Mouse (Mus musculus) CH12.LX (cell line): Measurements from ENCODE around the gene Fpgs. TPM values are rescaled to one million over a fixed set of nuclear protein-coding genes. Genes with fewer than 3 reads are reported as not detected.

ENCODE experiments used
- DNase-seq: peaks from one replicate; pipeline ENCODE4 v3.0.0-alpha.2; 2013; ENCODE audit errors: extremely low read depth
- H3K27ac ChIP-seq: 2 replicates; pipeline ENCODE4 v1.5.1; 2012; ENCODE audit warnings: low read depth, mild to moderate bottlenecking, control low read depth, moderate library complexity; ENCODE audit not compliant: insufficient read depth
- H3K27me3 ChIP-seq: replicated peaks from 2 replicates; pipeline ENCODE3; 2012; ENCODE audit warnings: inconsistent platforms
- H3K36me3 ChIP-seq, 2 experiments: replicated peaks in 1 of 2; 2 replicates each; pipeline versions ENCODE3 to v1.6.1; 2012; ENCODE audit warnings: inconsistent platforms in 1 of 2, low read length in 1 of 2, mild to moderate bottlenecking in 1 of 2, mixed read lengths in 1 of 2, moderate library complexity in 1 of 2; ENCODE audit not compliant: control insufficient read depth in 1 of 2, insufficient read depth in 1 of 2
- H3K4me1 ChIP-seq, 2 experiments: 2 replicates each; pipeline ENCODE4 v1.6.1; 2012; ENCODE audit warnings: inconsistent platforms in 1 of 2, moderate library complexity in 1 of 2; ENCODE audit not compliant: insufficient read depth in 2 of 2, control insufficient read depth in 1 of 2
- H3K4me2 ChIP-seq: 2 replicates; pipeline ENCODE4 v1.6.1; 2012; ENCODE audit warnings: low read depth, mild to moderate bottlenecking, control low read depth; ENCODE audit not compliant: poor library complexity, insufficient read depth, severe bottlenecking
- H3K4me3 ChIP-seq, 3 experiments: fragments of 150-350 bp in 1 of 3; sonication (generic) in 1 of 3; replicated peaks in 1 of 3; 2 replicates each; pipeline versions ENCODE3 to v1.5.1; 2011 to 2012; ENCODE audit warnings: low read depth in 2 of 3, low read length in 2 of 3, mild to moderate bottlenecking in 2 of 3, moderate library complexity in 2 of 3, control low read depth in 1 of 3, improper control_type of control experiment in 1 of 3, inconsistent platforms in 1 of 3, mixed read lengths in 1 of 3; ENCODE audit not compliant: poor library complexity in 1 of 3
- H3K79me2 ChIP-seq: replicated peaks from 2 replicates; pipeline ENCODE4 v1.6.1; 2012; ENCODE audit warnings: mild to moderate bottlenecking, moderate library complexity; ENCODE audit not compliant: control insufficient read depth, poor library complexity, insufficient read depth, severe bottlenecking; ENCODE audit errors: extremely low read depth
- H3K9ac ChIP-seq: 2 replicates; pipeline ENCODE4 v1.6.1; 2012; ENCODE audit warnings: low read depth, mild to moderate bottlenecking, control low read depth, moderate library complexity; ENCODE audit not compliant: insufficient read depth
- H3K9me3 ChIP-seq: replicated peaks from 2 replicates; pipeline ENCODE3; 2012; ENCODE audit warnings: low read length, inconsistent platforms, mixed read lengths
- BHLHE40 ChIP-seq: IDR thresholded peaks from 2 replicates; pipeline ENCODE4 v1.6.1; 2011; ENCODE audit warnings: mild to moderate bottlenecking, low read depth, low read length, improper control_type of control experiment
- CTCF ChIP-seq, 2 experiments: IDR thresholded peaks in 1 of 2; conservative IDR thresholded peaks in 1 of 2; 2 replicates each; pipeline ENCODE4 v1.5.1; 2011 to 2012; ENCODE audit warnings: low read depth in 2 of 2, low read length in 2 of 2, improper control_type of control experiment in 1 of 2, inconsistent platforms in 1 of 2, mild to moderate bottlenecking in 1 of 2, moderate library complexity in 1 of 2
- EP300 ChIP-seq: IDR thresholded peaks from 2 replicates; pipeline ENCODE4 v1.6.1; 2011; ENCODE audit warnings: low read length, improper control_type of control experiment
- ETS1 ChIP-seq: conservative IDR thresholded peaks from 2 replicates; pipeline ENCODE4 v1.6.1; 2012; ENCODE audit warnings: low read depth, mild to moderate bottlenecking, inconsistent platforms, low read length, improper control_type of control experiment, moderate library complexity
- GABPA ChIP-seq: IDR thresholded peaks from 2 replicates; pipeline ENCODE4 v1.6.1; 2012; ENCODE audit warnings: low read depth, low read length, improper control_type of control experiment, inconsistent platforms; ENCODE audit not compliant: insufficient replicate concordance
- IRF4 ChIP-seq: IDR thresholded peaks from 2 replicates; pipeline ENCODE4 v1.6.1; 2014; ENCODE audit warnings: low read depth, mild to moderate bottlenecking, inconsistent platforms, low read length, improper control_type of control experiment
- JUN ChIP-seq: IDR thresholded peaks from 2 replicates; pipeline ENCODE4 v1.6.1; 2011; ENCODE audit warnings: low read depth, mild to moderate bottlenecking, low read length, improper control_type of control experiment, moderate library complexity; ENCODE audit not compliant: insufficient read depth
- JUND ChIP-seq: conservative IDR thresholded peaks from 2 replicates; pipeline ENCODE4 v1.6.1; 2011; ENCODE audit warnings: low read depth, low read length, improper control_type of control experiment
- KAT2A ChIP-seq: IDR thresholded peaks from 2 replicates; pipeline ENCODE4 v1.6.1; 2012; ENCODE audit warnings: low read length, improper control_type of control experiment, inconsistent platforms; ENCODE audit not compliant: insufficient replicate concordance
- MAFK ChIP-seq: IDR thresholded peaks from 2 replicates; pipeline ENCODE4 v1.6.1; 2011; ENCODE audit warnings: low read length, improper control_type of control experiment; ENCODE audit not compliant: insufficient replicate concordance
- MAX ChIP-seq: IDR thresholded peaks from 2 replicates; pipeline ENCODE4 v1.6.1; 2011; ENCODE audit warnings: low read length, improper control_type of control experiment
- MAZ ChIP-seq: IDR thresholded peaks from 2 replicates; pipeline ENCODE4 v1.6.1; 2012; ENCODE audit warnings: low read depth, mild to moderate bottlenecking, inconsistent platforms, low read length, improper control_type of control experiment, moderate library complexity
- MEF2A ChIP-seq: IDR thresholded peaks from 2 replicates; pipeline ENCODE4 v1.6.1; 2014; ENCODE audit warnings: low read depth, mild to moderate bottlenecking, inconsistent platforms, low read length, improper control_type of control experiment, borderline replicate concordance
- MXI1 ChIP-seq: IDR thresholded peaks from 2 replicates; pipeline ENCODE4 v1.6.1; 2011; ENCODE audit warnings: mild to moderate bottlenecking, low read depth, low read length, improper control_type of control experiment
- MYC ChIP-seq: IDR thresholded peaks from 2 replicates; pipeline ENCODE4 v1.6.1; 2011; ENCODE audit warnings: low read depth, mild to moderate bottlenecking, improper control_type of control experiment, low read length
- NELFE ChIP-seq: IDR thresholded peaks from 2 replicates; pipeline ENCODE4 v1.6.1; 2011; ENCODE audit warnings: low read depth, low read length, improper control_type of control experiment
- NRF1 ChIP-seq: IDR thresholded peaks from 2 replicates; pipeline ENCODE4 v1.6.1; 2014; ENCODE audit warnings: low read depth, mild to moderate bottlenecking, inconsistent platforms, low read length, improper control_type of control experiment, moderate library complexity
- PAX5 ChIP-seq: IDR thresholded peaks from 2 replicates; pipeline ENCODE4 v1.6.1; 2012; ENCODE audit warnings: low read length, inconsistent platforms, mixed read lengths
- POLR2AphosphoS2 ChIP-seq: IDR thresholded peaks from 2 replicates; pipeline ENCODE4 v1.6.1; 2011; ENCODE audit warnings: low read depth, low read length, improper control_type of control experiment
- RAD21 ChIP-seq: IDR thresholded peaks from 2 replicates; pipeline ENCODE4 v1.6.1; 2011; ENCODE audit warnings: low read depth, mild to moderate bottlenecking, low read length, improper control_type of control experiment, moderate library complexity
- RCOR1 ChIP-seq: conservative IDR thresholded peaks from 2 replicates; pipeline ENCODE4 v1.6.1; 2012; ENCODE audit warnings: low read depth, mild to moderate bottlenecking, inconsistent platforms, low read length, improper control_type of control experiment
- SIN3A ChIP-seq: IDR thresholded peaks from 2 replicates; pipeline ENCODE4 v1.6.1; 2012; ENCODE audit warnings: low read length, improper control_type of control experiment, inconsistent platforms
- TBP ChIP-seq: conservative IDR thresholded peaks from 2 replicates; pipeline ENCODE4 v1.6.1; 2011; ENCODE audit warnings: low read depth, low read length, improper control_type of control experiment
- ZC3H11A ChIP-seq: IDR thresholded peaks from 2 replicates; pipeline ENCODE4 v1.6.1; 2012; ENCODE audit warnings: low read depth, mild to moderate bottlenecking, inconsistent platforms, low read length, improper control_type of control experiment
- ZKSCAN1 ChIP-seq: IDR thresholded peaks from 2 replicates; pipeline ENCODE4 v1.6.1; 2012; ENCODE audit warnings: low read depth, inconsistent platforms, low read length, improper control_type of control experiment, borderline replicate concordance
- ZNF384 ChIP-seq: IDR thresholded peaks from 2 replicates; pipeline ENCODE4 v1.6.1; 2012; ENCODE audit warnings: low read depth, low read length, improper control_type of control experiment, inconsistent platforms
- dilution Hi-C: fragments of 300-500 bp; cut with MboI; formaldehyde crosslinking; loops from 2 replicates; pipeline ENCODE4 v1.14.3; 2020; ENCODE audit warnings: low sequenced_read_pairs; ENCODE audit not compliant: extremely low pct_unique_long_range_greater_than_20kb, extremely low pct_ligation_motif_present
- in situ Hi-C: fragments of 300-500 bp; cut with MboI; formaldehyde crosslinking; loops from 3 replicates; pipeline ENCODE4 v1.14.3; 2019; ENCODE audit warnings: low sequenced_read_pairs, low pct_ligation_motif_present, low pct_unique_long_range_greater_than_20kb, mixed read lengths
- polyA plus RNA-seq: library from polyadenylated mRNA; unstranded; fragments of >175 nt; gene quantifications from 2 replicates; pipeline ENCODE4 v1.2.1, GENCODE M21; 2012; ENCODE audit warnings: low read depth; ENCODE audit not compliant: insufficient read length
- total RNA-seq, 2 experiments: library from RNA; depleted of rRNA; stranded (reverse); fragments of 300-350 nt in 1 of 2; fragments of >200 nt in 1 of 2; gene quantifications; 2 replicates each; pipeline ENCODE4 v1.2.3; 2012 to 2014

The Fpgs gene
- total RNA-seq (2012; rRNA removed) (31.8 and 34.1 TPM in 2 replicates), total RNA-seq (2014; rRNA removed) (37.9 and 41.8 TPM in 2 replicates), polyA plus RNA-seq (52.4 and 59.2 TPM in 2 replicates)

- peaks cover 60 to 83% of the 10 kb centered on the region in 2 experiments for H3K36me3 ChIP-seq
- no peaks in the 10 kb centered on the region for H3K9me3 ChIP-seq
- no peak for DNase-seq
- in situ Hi-C loops (no loop called here), dilution Hi-C loops (no loop called here)
- TF ChIP-seq MXI1 (no peak), PAX5 (no peak), ETS1 (no peak), RCOR1 (no peak), MEF2A (no peak), TBP (no peak), IRF4 (no peak), MAX (no peak), EP300 (no peak), CTCF (conservative IDR thresholded peaks at IDR 0.05 in 1 of 2, IDR thresholded peaks at IDR 0.05 in 1 of 2; ENCODE audit: low read depth in 2 of 2, low read length in 2 of 2) (no peak), MAZ (no peak), JUND (no peak), MAFK (no peak), NRF1 (no peak), ZNF384 (no peak), JUN (no peak)
- H3K27ac ChIP-seq = no peak within 1 kb of the TSS
- H3K9ac ChIP-seq = no peak within 1 kb of the TSS
- H3K4me3 ChIP-seq = no peak within 1 kb of the TSS
- H3K79me2 ChIP-seq = peaks cover 18% of the 10 kb centered on the region
- H3K27me3 ChIP-seq = no peaks in the 10 kb centered on the region
- peaks cover 0 to 4% of the 10 kb centered on the region in 2 experiments; a peak in 2 of 4 replicates for H3K4me1 ChIP-seq
- H3K4me2 ChIP-seq = no peak within 1 kb of the TSS
Measured at GRCm38 (mm10) chr2:32704021-32704421, at the start of gene Fpgs. TSS of gene Fpgs (minus strand) at chr2:32704145.

- dilution Hi-C loops = no loop called here
- Histone ChIP-seq H3K9ac (no peak overlapping the region), H3K36me3 (peaks cover 58 to 78% of the 10 kb centered on the region in 2 experiments), H3K4me1 (peaks cover 0 to 17% of the 10 kb centered on the region in 2 experiments; a peak in 1 of 4 replicates), H3K27ac (no peak overlapping the region), H3K4me3 (no peak overlapping the region), H3K9me3 (no peaks in the 10 kb centered on the region), H3K27me3 (no peaks in the 10 kb centered on the region), H3K79me2 (no peaks in the 10 kb centered on the region), H3K4me2 (no peak overlapping the region)
- DNase-seq = no peak
- TF ChIP-seq RCOR1 (no peak), BHLHE40 (no peak), RAD21 (no peak), TBP (no peak), ZKSCAN1 (no peak), CTCF (conservative IDR thresholded peaks at IDR 0.05 in 1 of 2, IDR thresholded peaks at IDR 0.05 in 1 of 2; ENCODE audit: low read depth in 2 of 2, low read length in 2 of 2) (no peak), NRF1 (no peak), MYC (no peak), NELFE (no peak), KAT2A (no peak), MXI1 (no peak), MEF2A (no peak), POLR2AphosphoS2 (no peak), SIN3A (no peak), ZC3H11A (no peak), MAX (no peak), GABPA (no peak)
- in situ Hi-C loops = no loop called here
Measured at GRCm38 (mm10) chr2:32752181-32752580, 48.2 kb upstream of the Fpgs start.
